Mouse (Mus musculus) E14TG2a.4 (cell line): Measurements from ENCODE around the gene Tuft1.
"Not testable (repeated sequence)": the region's sequence is repeated elsewhere in the genome, so short reads cannot be mapped to it uniquely, and the experiment has no call there.

ENCODE experiments used
- CTCF ChIP-seq: conservative IDR thresholded peaks from 2 replicates; pipeline ENCODE4 v1.5.1; 2014; ENCODE audit warnings: low read length
- NANOG ChIP-seq: IDR thresholded peaks from 2 replicates; pipeline ENCODE4 v1.6.1; 2014; ENCODE audit warnings: borderline replicate concordance, low read length, mixed read lengths

GRCm38 (mm10) chr3:94693874-94694273, 35.2 kb upstream of the Tuft1 start:
- not testable (repeated sequence) for TF ChIP-seq CTCF, NANOG
